Mouse (Mus musculus): ENCODE results near the gene Aco1. TPM values are rescaled to one million over a fixed set of nuclear protein-coding genes. Genes with fewer than 3 reads are reported as not detected.

Aco1 gene
- polyA plus RNA-seq (2015; fragmentation: Nextera tagmentation; extraction: Ambion mirVana), result 30.6 and 71.4 TPM in 2 replicates

DNA sequence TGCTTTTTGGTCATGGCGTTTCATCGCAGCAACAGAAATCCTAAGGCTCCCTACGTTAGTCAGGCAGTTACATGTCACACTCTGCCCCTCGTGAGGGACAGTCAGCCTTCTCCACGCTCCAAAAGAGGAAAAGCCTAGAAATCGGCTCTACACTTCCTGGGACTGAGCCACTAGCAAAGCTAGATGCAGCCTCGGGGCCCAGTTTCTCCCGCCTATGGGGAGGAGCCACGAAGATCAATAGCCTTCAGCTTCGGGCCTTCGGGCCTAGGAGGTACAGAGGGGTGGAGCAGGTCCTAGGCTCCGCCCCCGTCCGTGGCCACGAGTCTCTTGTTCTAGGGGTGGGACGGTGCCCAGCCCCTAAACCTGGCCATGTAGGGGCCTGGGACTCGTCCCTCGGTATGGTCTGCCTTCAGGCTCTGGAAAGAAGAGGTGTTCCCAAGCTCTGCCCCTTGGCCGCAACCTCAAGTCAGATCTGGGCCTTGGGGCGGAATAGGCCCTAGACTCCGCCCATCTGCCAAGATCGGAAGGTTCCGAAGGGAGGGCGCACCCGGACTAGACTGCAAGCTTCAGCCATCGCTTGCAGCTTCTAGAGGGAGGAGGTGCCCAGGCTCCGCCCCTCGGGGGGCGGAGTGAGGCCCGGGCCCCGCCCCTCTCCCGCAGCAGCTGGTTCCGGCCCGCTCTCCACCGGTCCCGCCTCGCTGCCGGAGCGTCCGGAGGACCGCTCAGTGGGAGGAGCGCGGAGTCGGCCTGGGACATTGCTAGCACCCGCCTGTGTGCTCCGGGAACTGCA lies at the start of gene Aco1:
Aco1 (plus strand) TSS at position 339 of the 790 bp plus-strand sequence.

DNA sequence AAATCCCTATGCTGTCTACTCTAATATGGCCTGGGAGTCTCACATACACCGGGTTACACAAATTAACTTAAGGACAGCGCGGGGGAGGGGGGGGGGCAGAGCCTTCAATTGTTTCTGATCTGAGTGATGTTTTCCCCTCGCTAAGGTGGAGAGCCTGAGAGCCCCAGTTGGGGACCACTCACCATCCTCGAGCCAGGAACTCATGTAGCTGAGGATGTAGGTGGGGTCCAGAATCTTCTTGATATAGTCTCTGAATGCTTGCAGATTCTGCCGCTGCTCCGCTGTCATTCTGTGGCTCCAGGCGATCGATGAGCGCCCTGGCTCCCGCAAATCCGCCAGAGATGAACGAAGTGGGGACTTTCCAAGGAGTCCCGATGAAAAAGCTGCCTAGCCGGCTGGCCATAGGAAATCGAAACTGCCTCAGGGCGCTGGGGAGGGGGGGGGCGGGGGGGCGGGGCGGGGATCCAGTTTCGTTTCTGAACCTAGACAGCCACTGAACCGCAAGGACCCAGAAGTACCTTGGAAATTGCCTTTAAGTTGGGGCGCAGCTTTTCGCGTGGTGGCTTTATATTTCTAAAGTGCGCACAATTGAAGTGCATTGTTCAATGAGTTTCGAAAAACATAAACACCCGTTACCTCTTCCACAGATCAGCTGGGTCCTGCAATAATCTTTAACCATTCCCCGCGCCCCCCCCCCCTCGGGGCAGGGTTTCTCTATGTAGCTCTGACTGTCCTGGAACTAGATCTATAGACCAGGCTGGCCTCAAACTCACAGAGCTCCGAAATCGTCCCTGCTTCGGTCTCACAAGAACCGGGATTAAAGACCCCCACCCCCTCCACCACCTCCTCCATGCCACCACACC lies 96.8 kb downstream of the Aco1 start, which contains the start of gene Ddx58:
Ddx58 (minus strand) TSS at position 420 of the 863 bp plus-strand sequence.

Other genes with a start within 250 kb of the Aco1 start
- 9.4 and 18.5 TPM in 2 replicates for gene Ddx58, start 96.7 kb downstream of the Aco1 start, polyA plus RNA-seq (2015; fragmentation: Nextera tagmentation; extraction: Ambion mirVana)
- 110 and 154 TPM in 2 replicates for gene Smim27, start 126.5 kb downstream of the Aco1 start, polyA plus RNA-seq (2015; fragmentation: Nextera tagmentation; extraction: Ambion mirVana)
- gene Topors, start 126.8 kb downstream of the Aco1 start, polyA plus RNA-seq (2015; fragmentation: Nextera tagmentation; extraction: Ambion mirVana), result 23.3 and 31.3 TPM in 2 replicates
- gene Ndufb6, start 136.3 kb downstream of the Aco1 start, polyA plus RNA-seq (2015; fragmentation: Nextera tagmentation; extraction: Ambion mirVana), result 348 and 373 TPM in 2 replicates

Measured in adrenal gland, postnatal 0 days (tissue).